Mouse (Mus musculus) natural killer cell, adult 2 months (primary cell): Measurements from ENCODE around the gene Calr3.

ENCODE experiments used
- DNase-seq, 2 experiments: peaks; one replicate each; pipeline ENCODE4 v3.0.0; 2022; ENCODE audit warnings: low spot score in 2 of 2

The Calr3 gene

GRCm38 (mm10) chr8:72438248-72439015 is 5.2 kb downstream of the Calr3 start:
- no peak for DNase-seq

GRCm38 (mm10) chr8:72434952-72435351 is 8.7 kb downstream of the Calr3 start:
- DNase-seq: no peak

- DNase-seq: peak; percentile 46 to 63
Observed at GRCm38 (mm10) chr8:72429676-72430075, 14.0 kb downstream of the Calr3 start.

GRCm38 (mm10) chr8:72422926-72423325 is 20.7 kb downstream of the Calr3 start:
- DNase-seq: peak in 1 of 2 experiments; percentile 22

GRCm38 (mm10) chr8:72421362-72422335 is 22.0 kb downstream of the Calr3 start, which contains the start of gene Eps15l1:
Eps15l1 (minus strand) TSS chr8:72421460.
- peak; percentile 98 to 99 for DNase-seq

- peak; percentile 15 to 32 for DNase-seq
Observed at GRCm38 (mm10) chr8:72420571-72421361, 22.9 kb downstream of the Calr3 start.

GRCm38 (mm10) chr8:72418073-72418472 is 25.6 kb downstream of the Calr3 start:
- DNase-seq: no peak

- no peak for DNase-seq
Observed at GRCm38 (mm10) chr8:72415252-72415651, 28.4 kb downstream of the Calr3 start.

- no peak for DNase-seq
Observed at GRCm38 (mm10) chr8:72413839-72414238, 29.8 kb downstream of the Calr3 start.

- no peak for DNase-seq
Observed at GRCm38 (mm10) chr8:72409443-72409842, 34.2 kb downstream of the Calr3 start.

- DNase-seq: no peak
Observed at GRCm38 (mm10) chr8:72407878-72408277, 35.8 kb downstream of the Calr3 start.

- no peak for DNase-seq
Observed at GRCm38 (mm10) chr8:72402981-72403380, 40.7 kb downstream of the Calr3 start.

GRCm38 (mm10) chr8:72401381-72401780 is 42.3 kb downstream of the Calr3 start:
- no peak for DNase-seq

GRCm38 (mm10) chr8:72385737-72386136 is 57.9 kb downstream of the Calr3 start:
- no peak for DNase-seq

- DNase-seq: no peak
Observed at GRCm38 (mm10) chr8:72382395-72382794, 61.3 kb downstream of the Calr3 start.

- DNase-seq: no peak
Observed at GRCm38 (mm10) chr8:72380656-72381055, 63.0 kb downstream of the Calr3 start.

GRCm38 (mm10) chr8:72376900-72377299 is 66.8 kb downstream of the Calr3 start:
- no peak for DNase-seq

GRCm38 (mm10) chr8:72376309-72376708 is 67.4 kb downstream of the Calr3 start:
- no peak for DNase-seq

- DNase-seq: no peak
Observed at GRCm38 (mm10) chr8:72375161-72375560, 68.5 kb downstream of the Calr3 start.
